Mouse (Mus musculus): ENCODE results near the gene Mdga2. TPM values are rescaled to one million over a fixed set of nuclear protein-coding genes. Genes with fewer than 3 reads are reported as not detected.

Mdga2 gene
- polyA plus RNA-seq, 1 experiment = 0.15 TPM

DNA sequence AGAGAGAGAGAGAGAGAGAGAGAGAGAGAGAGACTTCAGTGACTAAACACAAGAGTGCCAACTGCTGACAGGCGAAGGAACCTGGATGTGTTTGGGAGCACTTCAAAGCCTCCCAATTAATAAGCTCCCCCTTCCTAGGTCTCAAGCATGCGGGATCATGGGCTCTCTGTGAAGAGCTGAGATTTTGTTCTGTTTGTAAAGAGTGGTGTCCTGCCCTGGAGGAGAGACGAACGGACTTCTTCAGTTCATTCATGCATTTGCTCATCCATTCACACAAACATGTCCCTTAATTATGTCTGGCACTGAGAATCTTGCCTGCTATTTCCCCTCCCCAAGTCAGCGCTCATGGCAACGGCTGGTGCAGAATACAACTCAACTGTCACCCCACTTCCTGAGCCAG, 2.3 kb downstream of the Mdga2 start:
- TF ChIP-seq CTCF (IDR thresholded peaks at IDR 0.05; ENCODE audit: low read depth, low read length) (no peak), POLR2A (IDR thresholded peaks at IDR 0.05; ENCODE audit: insufficient read depth, low read length) (no peak), EP300 (IDR thresholded peaks at IDR 0.05; ENCODE audit: insufficient read depth, low read depth, low read length) (no peak)
- H3K4me3 ChIP-seq (ENCODE audit: low read depth, low read length) = no peak overlapping the region
- H3K9ac ChIP-seq (ENCODE audit: low read depth, poor library complexity, severe bottlenecking) = no peak overlapping the region
- peaks cover 20% of the 10 kb centered on the region; the same call in 1 of the 2 replicates for H3K27me3 ChIP-seq (ENCODE audit: control insufficient read depth, insufficient read depth, low read length, poor library complexity, severe bottlenecking)
- H3K27ac ChIP-seq (ENCODE audit: insufficient read depth, low read length) = no peak overlapping the region
- no peaks in the 10 kb centered on the region for H3K9me3 ChIP-seq (replicated peaks; ENCODE audit: control insufficient read depth, insufficient read depth, low read length, poor library complexity, severe bottlenecking)
- no peaks in the 10 kb centered on the region for H3K4me1 ChIP-seq (ENCODE audit: control insufficient read depth, insufficient read depth, low read length)
- H3K36me3 ChIP-seq (ENCODE audit: control insufficient read depth, insufficient read depth, low read length, poor library complexity, severe bottlenecking) = no peaks in the 10 kb centered on the region

DNA sequence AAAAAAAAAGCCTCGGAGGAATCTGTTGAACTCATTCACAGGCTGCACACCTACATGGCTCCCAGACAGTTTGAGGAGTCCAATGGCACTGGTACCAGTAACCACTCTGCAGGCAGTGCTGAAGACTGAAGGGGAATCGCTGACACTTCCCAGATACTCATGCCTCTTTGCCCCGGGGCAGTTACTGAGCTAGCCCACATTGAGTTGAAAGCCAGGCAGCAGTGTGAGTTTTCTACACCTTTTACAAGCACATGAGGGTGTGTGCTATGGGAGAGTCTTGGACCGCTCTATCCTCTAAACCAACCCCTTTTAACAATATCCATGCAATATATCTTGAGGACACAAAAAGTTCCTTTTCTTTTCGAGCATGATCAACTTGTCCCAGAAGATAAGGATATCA, 2.8 kb downstream of the Mdga2 start:
- H3K9me3 ChIP-seq (replicated peaks; ENCODE audit: control insufficient read depth, insufficient read depth, low read length, poor library complexity, severe bottlenecking) = no peaks in the 10 kb centered on the region
- no peaks in the 10 kb centered on the region for H3K4me1 ChIP-seq (ENCODE audit: control insufficient read depth, insufficient read depth, low read length)
- H3K27me3 ChIP-seq (ENCODE audit: control insufficient read depth, insufficient read depth, low read length, poor library complexity, severe bottlenecking) = peaks cover 20% of the 10 kb centered on the region; the same call in 1 of the 2 replicates
- H3K4me3 ChIP-seq (ENCODE audit: low read depth, low read length) = no peak overlapping the region
- H3K36me3 ChIP-seq (ENCODE audit: control insufficient read depth, insufficient read depth, low read length, poor library complexity, severe bottlenecking) = no peaks in the 10 kb centered on the region
- no peak for TF ChIP-seq POLR2A (IDR thresholded peaks at IDR 0.05; ENCODE audit: insufficient read depth, low read length)
- TF ChIP-seq CTCF (IDR thresholded peaks at IDR 0.05; ENCODE audit: low read depth, low read length) = no peak
- no peak for TF ChIP-seq EP300 (IDR thresholded peaks at IDR 0.05; ENCODE audit: insufficient read depth, low read depth, low read length)
- no peak overlapping the region for H3K9ac ChIP-seq (ENCODE audit: low read depth, poor library complexity, severe bottlenecking)
- no peak overlapping the region for H3K27ac ChIP-seq (ENCODE audit: insufficient read depth, low read length)

DNA sequence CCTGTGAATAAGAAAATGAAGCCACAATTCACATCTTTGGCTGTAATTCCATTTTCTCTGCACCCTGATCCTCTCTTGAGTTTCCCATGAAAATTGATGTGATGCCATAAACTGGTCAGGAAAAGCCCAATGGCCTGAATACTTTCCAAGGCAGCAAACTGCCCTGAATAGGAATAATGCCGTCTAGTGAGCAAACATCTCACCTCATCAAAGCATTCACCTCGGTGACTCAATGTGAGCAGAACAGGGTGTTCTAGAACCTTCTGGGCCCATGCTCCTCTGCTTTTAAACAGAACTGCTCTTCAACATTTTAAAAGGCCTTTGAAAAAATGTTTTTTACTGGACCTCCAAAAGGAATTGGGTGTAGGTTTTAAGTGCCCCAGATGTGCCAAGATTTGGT, 9.5 kb downstream of the Mdga2 start:
- no peaks in the 10 kb centered on the region for H3K9me3 ChIP-seq (replicated peaks; ENCODE audit: control insufficient read depth, insufficient read depth, low read length, poor library complexity, severe bottlenecking)
- no peaks in the 10 kb centered on the region for H3K36me3 ChIP-seq (ENCODE audit: control insufficient read depth, insufficient read depth, low read length, poor library complexity, severe bottlenecking)
- no peak for TF ChIP-seq POLR2A (IDR thresholded peaks at IDR 0.05; ENCODE audit: insufficient read depth, low read length)
- TF ChIP-seq CTCF (IDR thresholded peaks at IDR 0.05; ENCODE audit: low read depth, low read length) = no peak
- no peak for TF ChIP-seq EP300 (IDR thresholded peaks at IDR 0.05; ENCODE audit: insufficient read depth, low read depth, low read length)
- H3K4me1 ChIP-seq (ENCODE audit: control insufficient read depth, insufficient read depth, low read length) = no peaks in the 10 kb centered on the region
- H3K4me3 ChIP-seq (ENCODE audit: low read depth, low read length) = no peak overlapping the region
- no peak overlapping the region for H3K9ac ChIP-seq (ENCODE audit: low read depth, poor library complexity, severe bottlenecking)
- no peaks in the 10 kb centered on the region for H3K27me3 ChIP-seq (ENCODE audit: control insufficient read depth, insufficient read depth, low read length, poor library complexity, severe bottlenecking)
- H3K27ac ChIP-seq (ENCODE audit: insufficient read depth, low read length) = no peak overlapping the region

DNA sequence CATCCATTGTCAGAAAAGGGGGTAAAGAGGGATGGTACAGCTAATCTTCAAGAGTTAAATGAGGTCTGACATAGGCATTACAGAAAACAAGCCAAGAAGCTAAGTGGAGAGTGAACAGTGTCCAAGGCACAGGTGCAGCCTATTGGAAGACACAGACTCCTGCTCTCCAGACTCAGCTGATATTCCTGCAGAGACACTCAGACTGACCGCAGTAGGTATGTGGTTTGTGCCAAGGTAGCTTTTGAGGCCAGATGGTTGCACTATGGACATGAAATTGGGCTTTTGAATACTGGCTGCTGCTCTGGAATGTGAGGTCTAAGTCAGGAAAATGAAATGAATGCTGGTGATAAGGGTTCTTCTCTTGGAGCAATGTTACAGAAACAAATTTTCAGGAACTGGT, 44.2 kb downstream of the Mdga2 start:
- Histone ChIP-seq H3K9ac (ENCODE audit: low read depth, poor library complexity, severe bottlenecking) (no peak overlapping the region), H3K4me3 (ENCODE audit: low read depth, low read length) (no peak overlapping the region)
- TF ChIP-seq CTCF (IDR thresholded peaks at IDR 0.05; ENCODE audit: low read depth, low read length) (no peak), POLR2A (IDR thresholded peaks at IDR 0.05; ENCODE audit: insufficient read depth, low read length) (no peak), EP300 (IDR thresholded peaks at IDR 0.05; ENCODE audit: insufficient read depth, low read depth, low read length) (no peak)

DNA sequence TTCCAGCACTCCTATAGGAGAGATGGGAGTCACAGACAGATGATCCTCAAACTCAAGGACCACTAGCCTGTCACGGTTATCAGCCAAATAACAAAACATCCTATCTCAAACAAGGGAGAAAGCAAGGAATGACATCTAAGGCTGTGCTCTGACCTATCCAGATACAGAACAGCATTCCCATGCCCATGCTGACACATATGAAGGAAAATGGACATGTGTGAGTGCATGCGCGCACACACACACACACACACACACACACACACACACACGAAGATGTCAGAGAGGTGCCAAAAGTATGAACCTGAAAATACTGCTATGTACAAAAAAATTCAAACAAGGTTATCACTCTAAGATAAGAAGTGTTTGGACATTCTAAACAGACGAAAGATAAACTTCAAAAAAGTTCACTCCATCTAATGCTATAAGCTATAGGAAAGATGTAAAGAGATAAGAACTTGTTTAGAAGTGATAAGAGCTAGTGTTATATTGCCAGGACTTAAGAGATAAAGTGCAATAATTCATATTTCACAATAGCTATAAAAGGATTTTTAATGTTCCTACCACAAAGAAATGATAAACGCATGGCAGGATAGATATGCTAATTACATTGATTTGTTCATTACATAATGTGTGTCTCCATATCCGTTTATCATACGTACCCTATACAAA, 65.6 kb downstream of the Mdga2 start:
- no peak for TF ChIP-seq CTCF (IDR thresholded peaks at IDR 0.05; ENCODE audit: low read depth, low read length)
- no peak for TF ChIP-seq POLR2A (IDR thresholded peaks at IDR 0.05; ENCODE audit: insufficient read depth, low read length)
- TF ChIP-seq EP300 (IDR thresholded peaks at IDR 0.05; ENCODE audit: insufficient read depth, low read depth, low read length) = no peak
- Histone ChIP-seq H3K4me3 (ENCODE audit: low read depth, low read length) (no peak overlapping the region), H3K27ac (ENCODE audit: insufficient read depth, low read length) (no peak overlapping the region), H3K36me3 (ENCODE audit: control insufficient read depth, insufficient read depth, low read length, poor library complexity, severe bottlenecking) (no peaks in the 10 kb centered on the region), H3K27me3 (ENCODE audit: control insufficient read depth, insufficient read depth, low read length, poor library complexity, severe bottlenecking) (no peaks in the 10 kb centered on the region), H3K9ac (ENCODE audit: low read depth, poor library complexity, severe bottlenecking) (no peak overlapping the region), H3K9me3 (replicated peaks; ENCODE audit: control insufficient read depth, insufficient read depth, low read length, poor library complexity, severe bottlenecking) (no peaks in the 10 kb centered on the region), H3K4me1 (ENCODE audit: control insufficient read depth, insufficient read depth, low read length) (no peaks in the 10 kb centered on the region)

More for the DNA sequence above, 44.2 kb downstream of the Mdga2 start:
- Histone ChIP-seq H3K9me3 (replicated peaks; ENCODE audit: control insufficient read depth, insufficient read depth, low read length, poor library complexity, severe bottlenecking) (no peaks in the 10 kb centered on the region), H3K4me1 (ENCODE audit: control insufficient read depth, insufficient read depth, low read length) (no peaks in the 10 kb centered on the region), H3K27ac (ENCODE audit: insufficient read depth, low read length) (no peak overlapping the region), H3K36me3 (ENCODE audit: control insufficient read depth, insufficient read depth, low read length, poor library complexity, severe bottlenecking) (no peaks in the 10 kb centered on the region), H3K27me3 (ENCODE audit: control insufficient read depth, insufficient read depth, low read length, poor library complexity, severe bottlenecking) (no peaks in the 10 kb centered on the region)

DNA sequence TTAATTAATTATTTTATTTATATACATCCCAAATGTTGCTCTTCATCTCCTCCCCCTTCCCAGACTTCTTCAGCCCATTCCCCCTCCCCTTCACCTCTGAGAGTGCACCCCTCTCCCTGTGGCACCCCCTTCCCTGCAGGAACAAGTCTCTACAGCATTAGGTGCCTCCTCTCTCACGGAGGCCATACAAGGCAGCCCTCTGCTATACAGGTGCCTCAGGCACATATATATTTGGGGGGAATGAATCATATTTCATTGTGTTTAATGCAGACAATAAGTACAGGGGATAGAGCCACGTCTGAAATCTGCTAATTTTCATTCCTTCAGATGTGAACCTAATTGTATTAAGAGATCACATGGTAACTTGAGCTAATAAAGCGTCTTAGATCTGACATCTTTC, 69.3 kb downstream of the Mdga2 start:
- TF ChIP-seq CTCF (IDR thresholded peaks at IDR 0.05; ENCODE audit: low read depth, low read length) (no peak), POLR2A (IDR thresholded peaks at IDR 0.05; ENCODE audit: insufficient read depth, low read length) (no peak), EP300 (IDR thresholded peaks at IDR 0.05; ENCODE audit: insufficient read depth, low read depth, low read length) (no peak)
- no peaks in the 10 kb centered on the region for H3K27me3 ChIP-seq (ENCODE audit: control insufficient read depth, insufficient read depth, low read length, poor library complexity, severe bottlenecking)
- H3K9me3 ChIP-seq (replicated peaks; ENCODE audit: control insufficient read depth, insufficient read depth, low read length, poor library complexity, severe bottlenecking) = no peaks in the 10 kb centered on the region
- no peaks in the 10 kb centered on the region for H3K4me1 ChIP-seq (ENCODE audit: control insufficient read depth, insufficient read depth, low read length)
- H3K36me3 ChIP-seq (ENCODE audit: control insufficient read depth, insufficient read depth, low read length, poor library complexity, severe bottlenecking) = no peaks in the 10 kb centered on the region
- no peak overlapping the region for H3K27ac ChIP-seq (ENCODE audit: insufficient read depth, low read length)
- H3K4me3 ChIP-seq (ENCODE audit: low read depth, low read length) = no peak overlapping the region
- H3K9ac ChIP-seq (ENCODE audit: low read depth, poor library complexity, severe bottlenecking) = no peak overlapping the region

Measured in ES-Bruce4 (cell line).